Mouse (Mus musculus): ENCODE data around the gene 5730522E02Rik. TPM values are rescaled to one million over a fixed set of nuclear protein-coding genes. Genes with fewer than 3 reads are reported as not detected.

5730522E02Rik gene
- polyA plus RNA-seq, 1 experiment from 2014 or later = 4.6 TPM

DNA sequence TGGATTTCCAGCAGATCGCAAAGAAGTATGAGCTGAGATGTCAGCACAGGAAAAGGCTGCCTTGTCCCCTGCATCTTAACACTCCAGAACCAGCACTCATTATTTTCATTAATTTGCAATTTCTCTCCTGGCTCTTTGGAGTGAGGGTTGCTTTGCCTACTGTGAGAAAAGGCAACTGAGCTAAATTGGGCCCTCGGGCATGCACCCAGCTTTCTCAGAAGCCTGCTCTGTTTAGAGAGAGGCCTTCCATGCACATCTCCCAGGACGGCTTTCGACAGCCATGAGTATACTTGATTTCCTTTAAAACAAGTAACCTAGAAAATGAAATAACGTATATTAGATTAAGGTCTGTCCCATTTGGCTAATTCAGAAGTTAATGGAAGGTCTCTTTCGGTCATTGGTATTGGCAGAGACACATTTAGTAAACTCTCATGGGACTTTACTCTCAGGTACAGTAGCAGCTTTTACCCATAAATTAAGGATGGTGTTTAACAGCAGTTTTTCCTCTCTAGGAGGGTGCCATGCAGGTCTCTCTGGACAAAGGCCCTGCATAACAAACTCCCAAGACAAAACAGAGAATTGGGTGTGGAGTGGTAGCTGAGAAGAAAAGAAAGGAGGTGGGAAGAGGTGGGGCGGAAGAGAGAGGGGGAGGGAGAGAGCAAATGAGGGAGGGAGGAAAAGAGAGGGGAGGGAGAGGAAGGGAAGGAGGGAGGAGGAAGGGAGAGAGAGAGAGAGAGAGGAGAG is 457.2 kb downstream of the 5730522E02Rik start:
- Histone ChIP-seq H3K9ac (ENCODE audit: low read length) (no peak overlapping the region), H3K9me3 (ENCODE audit: control insufficient read depth, low read length) (no peaks in the 10 kb centered on the region), H3K4me1 (ENCODE audit: control insufficient read depth, insufficient read depth, low read length) (no peaks in the 10 kb centered on the region), H3K27me3 (ENCODE audit: control insufficient read depth, insufficient read depth, low read length) (no peaks in the 10 kb centered on the region), H3K4me2 (no peak overlapping the region), H3K4me3 (ENCODE audit: low read depth, low read length) (no peak overlapping the region), H3K27ac (ENCODE audit: low read depth, low read length) (no peak overlapping the region), H3K36me3 (ENCODE audit: control insufficient read depth, insufficient read depth, low read length) (no peaks in the 10 kb centered on the region)
- DNase-seq (ENCODE audit: low spot score, missing footprints) (no peak), ATAC-seq (ENCODE audit: low FRiP score) (no peak)
- 85% methylated on average over 7 of the region's 7 CpGs for WGBS

DNA sequence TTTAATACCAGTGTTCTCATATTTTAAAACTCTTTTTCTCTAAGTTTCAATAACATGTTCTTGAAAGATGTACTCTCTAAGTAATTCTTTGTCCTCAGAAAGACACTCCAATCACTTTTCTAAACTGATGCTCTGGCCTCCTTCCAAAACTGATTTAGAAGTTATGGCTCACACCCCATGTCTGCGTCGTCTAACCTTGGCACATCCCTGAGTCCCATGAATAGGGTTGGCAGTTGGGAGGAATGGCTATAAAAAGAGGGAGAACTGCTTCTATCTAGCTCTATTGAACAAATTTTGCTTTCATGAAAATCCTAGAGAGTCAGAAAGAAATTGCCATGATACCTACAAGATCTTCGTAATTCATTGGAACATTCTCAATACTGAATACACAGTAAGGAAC is 458.1 kb downstream of the 5730522E02Rik start:
- H3K9me3 ChIP-seq (ENCODE audit: control insufficient read depth, low read length) = no peaks in the 10 kb centered on the region
- no peak overlapping the region for H3K9ac ChIP-seq (ENCODE audit: low read length)
- WGBS = 94% methylated on average over 3 of the region's 3 CpGs
- H3K27me3 ChIP-seq (ENCODE audit: control insufficient read depth, insufficient read depth, low read length) = no peaks in the 10 kb centered on the region
- H3K4me2 ChIP-seq = no peak overlapping the region
- no peak for ATAC-seq (ENCODE audit: low FRiP score)
- no peak overlapping the region for H3K27ac ChIP-seq (ENCODE audit: low read depth, low read length)
- no peak overlapping the region for H3K4me3 ChIP-seq (ENCODE audit: low read depth, low read length)
- no peaks in the 10 kb centered on the region for H3K4me1 ChIP-seq (ENCODE audit: control insufficient read depth, insufficient read depth, low read length)
- no peaks in the 10 kb centered on the region for H3K36me3 ChIP-seq (ENCODE audit: control insufficient read depth, insufficient read depth, low read length)
- no peak for DNase-seq (ENCODE audit: low spot score, missing footprints)

DNA sequence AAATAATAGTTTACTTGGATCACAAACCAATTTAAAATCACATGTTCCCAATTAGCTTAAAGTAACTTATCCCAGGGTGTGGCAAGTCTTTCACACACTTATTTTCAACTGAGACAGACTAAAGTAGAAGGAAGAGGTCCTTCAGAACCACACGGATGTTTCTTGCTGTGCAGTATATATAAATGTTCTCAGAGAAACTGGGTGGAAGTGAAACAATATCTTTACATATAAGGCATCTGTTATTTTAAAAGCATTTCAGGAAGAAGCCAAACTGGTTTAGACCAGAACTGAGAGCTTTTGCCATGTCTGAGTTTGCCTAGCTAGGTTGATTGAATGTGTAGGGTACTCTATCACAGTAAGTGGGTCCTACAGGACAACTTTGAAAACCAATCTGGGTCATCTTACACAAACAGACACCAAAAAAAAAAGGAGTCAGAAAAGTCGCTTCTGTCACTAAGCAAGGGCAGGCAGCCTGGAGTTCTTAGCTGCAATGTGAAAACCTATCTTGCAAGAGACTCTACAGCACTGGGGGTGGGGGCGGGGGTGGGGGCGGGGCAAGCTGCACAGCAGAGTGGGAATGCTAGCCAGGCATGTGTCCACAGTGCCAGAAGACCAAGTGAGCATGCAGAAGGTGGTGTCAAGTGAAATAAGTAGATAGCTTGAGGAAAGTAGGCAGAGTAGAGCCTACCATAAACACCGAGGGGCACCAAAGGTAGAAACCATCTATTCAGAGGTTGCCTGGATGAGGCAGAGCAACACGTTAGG is 463.3 kb downstream of the 5730522E02Rik start:
- Histone ChIP-seq H3K4me1 (ENCODE audit: control insufficient read depth, insufficient read depth, low read length) (no peaks in the 10 kb centered on the region), H3K9ac (ENCODE audit: low read length) (no peak overlapping the region), H3K4me2 (no peak overlapping the region), H3K36me3 (ENCODE audit: control insufficient read depth, insufficient read depth, low read length) (no peaks in the 10 kb centered on the region), H3K27ac (ENCODE audit: low read depth, low read length) (no peak overlapping the region), H3K27me3 (ENCODE audit: control insufficient read depth, insufficient read depth, low read length) (no peaks in the 10 kb centered on the region), H3K4me3 (ENCODE audit: low read depth, low read length) (no peak overlapping the region), H3K9me3 (ENCODE audit: control insufficient read depth, low read length) (no peaks in the 10 kb centered on the region)
- no peak for ATAC-seq (ENCODE audit: low FRiP score)
- DNase-seq (ENCODE audit: low spot score, missing footprints) = no peak
- 55% methylated on average over 6 of the region's 6 CpGs for WGBS

DNA sequence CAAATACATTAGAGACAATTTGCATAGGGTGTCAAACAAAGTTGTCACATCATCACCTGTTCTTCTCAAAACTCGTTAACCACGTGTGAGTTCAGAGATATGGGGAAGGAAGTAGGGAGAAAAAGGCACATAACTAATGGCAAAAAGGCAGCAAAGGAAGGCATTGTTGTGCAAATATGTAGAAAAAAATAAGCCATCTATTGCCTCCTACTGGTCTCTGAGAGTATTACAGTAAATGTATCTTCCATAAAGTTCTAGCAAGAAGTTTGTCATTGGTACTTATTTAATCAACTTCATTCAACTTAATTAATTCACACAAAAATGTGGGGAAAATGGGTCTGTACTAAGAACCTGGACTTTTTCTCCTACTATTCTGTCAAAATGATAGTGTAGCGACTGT is 466.9 kb downstream of the 5730522E02Rik start:
- H3K4me1 ChIP-seq (ENCODE audit: control insufficient read depth, insufficient read depth, low read length) = no peaks in the 10 kb centered on the region
- no peak overlapping the region for H3K4me3 ChIP-seq (ENCODE audit: low read depth, low read length)
- no peak for DNase-seq (ENCODE audit: low spot score, missing footprints)
- no peaks in the 10 kb centered on the region for H3K27me3 ChIP-seq (ENCODE audit: control insufficient read depth, insufficient read depth, low read length)
- H3K36me3 ChIP-seq (ENCODE audit: control insufficient read depth, insufficient read depth, low read length) = no peaks in the 10 kb centered on the region
- no peak for ATAC-seq (ENCODE audit: low FRiP score)
- H3K9ac ChIP-seq (ENCODE audit: low read length) = no peak overlapping the region
- WGBS = 92% methylated on average over 3 of the region's 3 CpGs
- no peak overlapping the region for H3K4me2 ChIP-seq
- no peaks in the 10 kb centered on the region for H3K9me3 ChIP-seq (ENCODE audit: control insufficient read depth, low read length)
- H3K27ac ChIP-seq (ENCODE audit: low read depth, low read length) = no peak overlapping the region

DNA sequence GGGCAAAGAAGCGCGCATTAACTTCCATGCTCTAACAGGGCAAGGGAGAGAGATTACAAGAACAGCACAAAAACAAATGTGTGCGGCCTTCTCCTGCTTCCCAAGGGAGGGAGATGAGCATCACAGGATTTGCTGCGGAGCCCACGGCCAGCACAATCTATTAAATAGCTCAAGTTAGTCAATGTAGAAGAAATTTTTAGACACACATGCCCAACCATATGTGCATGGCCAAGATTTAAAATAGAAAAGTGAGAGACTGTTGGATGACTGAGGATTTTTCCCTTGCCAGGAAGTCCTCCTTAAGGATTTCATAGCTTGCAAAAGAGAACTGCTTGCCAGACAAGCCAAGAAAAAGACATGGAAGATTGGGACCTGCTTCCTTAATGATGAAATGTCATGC is 473.3 kb downstream of the 5730522E02Rik start:
- ATAC-seq (ENCODE audit: low FRiP score) (no peak), DNase-seq (ENCODE audit: low spot score, missing footprints) (no peak)
- Histone ChIP-seq H3K4me1 (ENCODE audit: control insufficient read depth, insufficient read depth, low read length) (no peaks in the 10 kb centered on the region; the same call in 1 of the 2 replicates), H3K4me3 (ENCODE audit: low read depth, low read length) (no peak overlapping the region), H3K4me2 (no peak overlapping the region), H3K9ac (ENCODE audit: low read length) (no peak overlapping the region), H3K36me3 (ENCODE audit: control insufficient read depth, insufficient read depth, low read length) (no peaks in the 10 kb centered on the region), H3K27ac (ENCODE audit: low read depth, low read length) (no peak overlapping the region), H3K27me3 (ENCODE audit: control insufficient read depth, insufficient read depth, low read length) (no peaks in the 10 kb centered on the region), H3K9me3 (ENCODE audit: control insufficient read depth, low read length) (no peaks in the 10 kb centered on the region)
- WGBS = 90% methylated on average over 5 of the region's 5 CpGs

DNA sequence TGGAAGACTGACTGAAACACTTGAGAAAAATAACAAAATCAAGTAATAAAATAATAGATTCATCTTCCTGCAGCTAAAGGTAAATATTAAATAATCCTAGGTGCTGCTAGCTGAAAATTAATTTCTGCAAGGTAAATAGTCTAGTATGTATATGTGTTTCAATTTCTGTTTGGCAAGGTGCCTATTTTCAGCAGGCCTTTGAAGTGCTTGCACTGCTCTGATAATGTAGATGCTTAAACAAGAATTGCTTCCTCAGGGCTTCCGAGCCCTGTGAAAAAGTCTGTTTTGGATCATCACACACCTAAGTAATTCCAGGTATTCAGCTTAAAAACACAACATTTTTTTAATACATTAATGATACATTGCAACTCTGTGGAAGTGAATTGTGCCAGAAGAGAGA is 481.1 kb downstream of the 5730522E02Rik start:
- ATAC-seq (ENCODE audit: low FRiP score) (no peak), DNase-seq (ENCODE audit: low spot score, missing footprints) (no peak)
- Histone ChIP-seq H3K9ac (ENCODE audit: low read length) (no peak overlapping the region), H3K4me3 (ENCODE audit: low read depth, low read length) (no peak overlapping the region), H3K9me3 (ENCODE audit: control insufficient read depth, low read length) (no peaks in the 10 kb centered on the region), H3K27ac (ENCODE audit: low read depth, low read length) (no peak overlapping the region), H3K36me3 (ENCODE audit: control insufficient read depth, insufficient read depth, low read length) (no peaks in the 10 kb centered on the region), H3K4me1 (ENCODE audit: control insufficient read depth, insufficient read depth, low read length) (no peaks in the 10 kb centered on the region), H3K4me2 (no peak overlapping the region), H3K27me3 (ENCODE audit: control insufficient read depth, insufficient read depth, low read length) (no peaks in the 10 kb centered on the region)
- 89% methylated on average over 1 of the region's 1 CpGs for WGBS

DNA sequence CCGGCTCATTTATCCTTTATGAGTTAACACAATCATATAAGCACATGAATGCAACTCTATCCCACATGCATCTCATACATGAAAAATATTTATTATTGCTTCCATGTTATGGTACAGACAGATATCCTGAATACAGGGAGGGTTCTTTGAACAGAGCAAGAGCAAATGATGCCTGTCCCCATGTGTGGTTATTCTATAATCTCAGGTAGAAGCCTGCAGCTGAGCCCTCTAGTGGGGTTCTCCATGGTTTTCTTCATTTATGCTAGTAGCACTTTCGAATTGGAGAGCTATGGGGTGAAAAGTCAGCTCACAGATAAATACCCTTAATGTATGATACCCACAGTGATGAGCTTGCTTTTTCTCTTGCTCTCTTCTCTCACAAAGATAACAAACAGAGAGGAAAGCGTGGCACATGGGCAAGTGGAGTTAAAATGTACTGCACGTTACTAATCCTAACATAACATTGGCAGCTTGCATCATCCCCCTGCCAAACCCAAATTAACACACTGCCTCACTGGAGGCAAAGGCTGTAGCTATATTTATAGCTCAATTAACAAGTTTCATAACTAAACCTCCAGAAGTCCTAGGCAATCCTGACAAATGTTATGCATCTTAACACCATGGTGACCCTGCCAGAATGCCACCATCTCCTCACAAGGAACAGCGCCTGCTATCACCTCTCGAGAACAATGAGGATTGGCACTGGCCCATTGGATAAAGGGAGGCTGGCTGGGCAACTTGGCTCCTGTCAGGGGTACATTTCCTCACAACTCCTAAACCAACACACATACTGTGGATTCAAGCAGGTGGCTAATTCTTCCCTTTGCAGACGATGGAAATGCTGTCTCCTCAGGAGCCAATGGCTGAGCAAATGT is 494.9 kb downstream of the 5730522E02Rik start:
- no peak for DNase-seq (ENCODE audit: low spot score, missing footprints)
- Histone ChIP-seq H3K4me2 (no peak overlapping the region), H3K27me3 (ENCODE audit: control insufficient read depth, insufficient read depth, low read length) (no peaks in the 10 kb centered on the region), H3K36me3 (ENCODE audit: control insufficient read depth, insufficient read depth, low read length) (no peaks in the 10 kb centered on the region), H3K4me1 (ENCODE audit: control insufficient read depth, insufficient read depth, low read length) (no peaks in the 10 kb centered on the region), H3K4me3 (ENCODE audit: low read depth, low read length) (no peak overlapping the region), H3K9me3 (ENCODE audit: control insufficient read depth, low read length) (no peaks in the 10 kb centered on the region), H3K27ac (ENCODE audit: low read depth, low read length) (no peak overlapping the region), H3K9ac (ENCODE audit: low read length) (no peak overlapping the region)
- 82% methylated on average over 7 of the region's 7 CpGs for WGBS
- no peak for ATAC-seq (ENCODE audit: low FRiP score)

DNA sequence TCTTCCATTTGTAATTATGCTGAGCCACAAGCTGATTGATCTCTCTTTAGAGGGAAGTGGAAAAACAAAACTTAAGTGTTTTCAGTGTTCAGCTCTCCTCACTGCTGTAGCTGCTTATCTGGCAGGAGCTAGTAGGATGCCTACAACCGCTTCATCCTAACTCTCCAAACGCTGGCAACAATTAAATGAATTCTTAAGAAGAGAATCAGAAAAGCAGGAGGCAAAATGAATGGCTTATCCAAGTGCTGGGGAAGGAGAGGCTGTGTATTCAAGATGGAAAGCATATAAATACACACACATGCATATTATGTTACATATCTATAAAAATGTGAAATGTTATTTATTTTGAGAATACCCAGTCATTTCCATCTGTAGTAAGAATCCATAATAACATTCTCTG is 500.0 kb downstream of the 5730522E02Rik start:
- Histone ChIP-seq H3K9me3 (ENCODE audit: control insufficient read depth, low read length) (no peaks in the 10 kb centered on the region), H3K27ac (ENCODE audit: low read depth, low read length) (no peak overlapping the region), H3K27me3 (ENCODE audit: control insufficient read depth, insufficient read depth, low read length) (no peaks in the 10 kb centered on the region), H3K4me2 (no peak overlapping the region), H3K36me3 (ENCODE audit: control insufficient read depth, insufficient read depth, low read length) (no peaks in the 10 kb centered on the region), H3K4me3 (ENCODE audit: low read depth, low read length) (no peak overlapping the region), H3K4me1 (ENCODE audit: control insufficient read depth, insufficient read depth, low read length) (no peaks in the 10 kb centered on the region), H3K9ac (ENCODE audit: low read length) (no peak overlapping the region)
- WGBS = 76% methylated on average over 2 of the region's 2 CpGs
- no peak for DNase-seq (ENCODE audit: low spot score, missing footprints)
- ATAC-seq (ENCODE audit: low FRiP score) = no peak

DNA sequence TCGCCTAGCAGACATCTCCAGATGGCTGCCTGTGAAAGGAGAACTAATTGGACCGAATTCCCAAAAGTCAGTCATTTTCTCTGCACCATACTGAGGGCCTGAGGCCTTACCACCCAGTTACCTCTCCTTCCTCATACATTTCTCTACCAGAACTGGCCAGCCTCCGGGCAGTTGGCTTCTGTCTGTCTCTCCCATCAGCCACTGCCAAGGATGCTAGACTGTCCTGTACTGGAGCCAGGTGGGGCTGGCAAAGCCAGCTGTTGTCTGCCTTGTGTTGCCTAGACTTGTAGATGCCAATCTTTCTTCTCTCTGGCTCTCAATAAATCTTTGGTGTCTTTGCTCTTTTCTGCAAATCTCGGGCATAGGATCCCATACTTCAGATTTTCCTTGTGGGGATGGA is 500.7 kb downstream of the 5730522E02Rik start:
- no peak overlapping the region for H3K4me3 ChIP-seq (ENCODE audit: low read depth, low read length)
- H3K27me3 ChIP-seq (ENCODE audit: control insufficient read depth, insufficient read depth, low read length) = no peaks in the 10 kb centered on the region
- no peaks in the 10 kb centered on the region for H3K4me1 ChIP-seq (ENCODE audit: control insufficient read depth, insufficient read depth, low read length)
- no peak for ATAC-seq (ENCODE audit: low FRiP score)
- no peak overlapping the region for H3K4me2 ChIP-seq
- H3K9ac ChIP-seq (ENCODE audit: low read length) = no peak overlapping the region
- no peak overlapping the region for H3K27ac ChIP-seq (ENCODE audit: low read depth, low read length)
- H3K9me3 ChIP-seq (ENCODE audit: control insufficient read depth, low read length) = no peaks in the 10 kb centered on the region
- no peaks in the 10 kb centered on the region for H3K36me3 ChIP-seq (ENCODE audit: control insufficient read depth, insufficient read depth, low read length)
- 87% methylated on average over 4 of the region's 4 CpGs for WGBS
- no peak for DNase-seq (ENCODE audit: low spot score, missing footprints)
